Mouse (Mus musculus) ZHBTc4 (cell line): ENCODE measurements around the gene Cmss1.

ENCODE experiments used
- DNase-seq: peaks from one replicate; pipeline ENCODE4 v3.0.0-alpha.2; 2011; ENCODE audit warnings: low read depth, low spot score

The Cmss1 gene

DNA sequence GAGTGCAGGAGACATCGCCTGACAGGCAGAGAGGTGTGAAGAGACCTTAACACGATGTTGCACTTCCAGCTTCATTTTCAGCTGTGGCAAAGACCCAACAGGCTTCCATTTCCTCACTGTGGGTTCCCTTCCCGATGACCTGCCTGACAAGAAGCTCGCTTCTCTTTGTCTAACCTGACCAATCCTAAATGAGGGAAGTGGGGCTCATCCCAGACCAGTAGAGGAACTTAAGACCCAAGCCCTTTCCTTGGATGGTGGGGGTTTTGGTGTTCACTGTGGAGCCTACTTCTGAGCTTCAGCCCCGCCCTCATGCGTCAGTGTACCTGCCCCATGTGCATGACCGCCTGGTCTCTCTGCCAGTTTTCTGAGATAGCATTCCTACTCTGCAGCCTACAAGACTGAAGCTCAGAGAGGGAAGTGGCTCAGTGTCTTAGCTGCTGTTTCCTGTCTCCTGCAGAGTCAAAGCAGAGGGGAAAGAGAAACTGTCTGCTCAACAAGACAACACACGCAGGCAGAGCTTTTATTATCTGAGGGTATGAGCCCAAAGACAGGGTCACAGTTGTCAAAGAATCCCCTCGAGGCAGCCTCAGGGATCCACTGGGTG, 305.1 kb downstream of the Cmss1 start:
- DNase-seq: no peak

DNA sequence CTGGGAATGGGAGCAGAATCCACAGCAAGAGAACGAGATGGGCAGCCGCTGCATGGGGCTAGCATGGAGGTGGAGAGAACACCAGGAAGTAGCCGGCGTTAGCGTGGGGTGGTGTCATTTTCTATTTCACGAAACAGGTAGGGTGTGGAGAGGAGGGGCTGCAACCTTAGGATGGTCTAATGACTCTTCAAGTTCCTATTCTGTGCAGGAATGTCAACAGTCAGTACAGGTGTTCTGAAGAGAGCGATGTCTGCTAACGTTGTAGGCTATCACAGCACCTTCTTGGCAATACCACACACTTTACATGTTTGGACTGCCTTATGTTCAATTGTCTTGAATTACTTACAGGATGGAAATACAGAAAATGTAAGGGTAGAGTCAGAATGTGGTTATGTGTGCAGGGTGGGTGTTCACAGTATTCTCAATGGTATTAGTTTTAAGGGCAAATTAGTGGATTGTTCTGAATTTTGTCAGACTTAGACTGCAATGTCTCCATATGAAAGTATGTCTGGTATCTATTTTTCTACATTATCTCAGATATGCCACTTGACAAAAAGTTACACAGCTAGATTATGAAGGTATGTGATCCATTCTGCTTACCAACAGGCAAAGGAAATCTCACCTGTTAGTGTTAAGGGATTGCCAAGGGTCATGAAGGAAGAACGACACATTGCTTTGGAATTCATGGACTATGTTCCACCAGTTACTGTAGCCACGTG, 311.3 kb downstream of the Cmss1 start:
- no peak for DNase-seq

DNA sequence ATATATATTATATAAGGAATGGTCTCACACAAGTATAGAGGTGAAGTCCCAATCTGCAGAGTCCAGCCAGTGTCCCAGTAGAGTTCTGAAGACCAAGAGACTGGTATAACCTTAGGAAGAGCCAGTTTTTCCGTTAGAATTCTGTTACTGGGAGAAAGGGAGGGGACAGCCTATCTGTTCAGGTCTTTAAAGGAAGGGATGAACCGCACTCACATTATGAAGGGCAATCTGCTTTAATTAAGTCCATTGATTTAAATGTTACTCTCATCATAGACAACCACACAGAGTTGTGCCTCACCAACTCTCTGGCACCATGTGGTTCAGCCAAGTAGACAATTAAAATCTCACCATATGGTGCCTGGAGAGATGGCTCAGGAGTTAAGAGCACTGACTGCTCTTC, 313.9 kb downstream of the Cmss1 start, which contains the start of gene Tmem30c:
TSS of gene Tmem30c (minus strand) at position 101 of the 400 bp plus-strand sequence.
- no peak for DNase-seq

DNA sequence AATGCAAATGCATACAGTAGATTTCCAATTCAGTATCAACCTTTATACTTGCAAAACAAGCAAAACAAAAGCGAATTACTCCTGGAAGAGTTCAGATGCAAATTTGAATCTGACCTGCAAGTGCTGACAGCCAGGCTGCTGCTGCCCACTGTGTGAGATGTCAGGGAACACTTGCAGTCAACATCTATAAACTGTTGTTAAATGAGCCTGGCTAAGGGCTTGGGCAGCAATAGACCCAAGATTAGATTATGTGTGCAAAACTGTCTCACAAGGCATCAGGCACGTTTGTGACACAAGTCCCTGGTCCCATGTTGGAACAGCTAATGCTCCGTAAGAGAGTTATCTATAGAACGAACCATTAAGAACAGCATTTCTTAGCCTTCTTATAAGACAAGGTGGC, 314.4 kb downstream of the Cmss1 start:
- DNase-seq: no peak

DNA sequence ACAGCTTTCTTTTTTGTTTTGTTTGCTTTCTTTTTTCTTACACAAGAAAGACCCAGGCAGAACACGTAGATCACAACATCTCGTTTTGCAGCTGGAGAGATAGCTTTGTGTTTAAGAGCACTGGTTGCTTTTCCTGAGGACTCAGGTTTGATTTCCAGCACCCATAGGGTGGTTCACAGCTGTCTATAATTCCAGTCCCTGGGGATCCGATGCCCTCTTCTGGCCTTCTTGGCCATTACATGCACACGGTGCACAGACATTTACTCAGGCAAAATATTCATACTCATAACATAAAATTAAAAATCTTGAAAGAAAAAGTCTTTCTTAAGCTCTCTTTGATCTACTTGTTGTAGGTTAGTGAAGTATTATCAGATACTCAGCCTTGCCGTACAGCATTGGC, 315.0 kb downstream of the Cmss1 start:
- peak; percentile 14 for DNase-seq

DNA sequence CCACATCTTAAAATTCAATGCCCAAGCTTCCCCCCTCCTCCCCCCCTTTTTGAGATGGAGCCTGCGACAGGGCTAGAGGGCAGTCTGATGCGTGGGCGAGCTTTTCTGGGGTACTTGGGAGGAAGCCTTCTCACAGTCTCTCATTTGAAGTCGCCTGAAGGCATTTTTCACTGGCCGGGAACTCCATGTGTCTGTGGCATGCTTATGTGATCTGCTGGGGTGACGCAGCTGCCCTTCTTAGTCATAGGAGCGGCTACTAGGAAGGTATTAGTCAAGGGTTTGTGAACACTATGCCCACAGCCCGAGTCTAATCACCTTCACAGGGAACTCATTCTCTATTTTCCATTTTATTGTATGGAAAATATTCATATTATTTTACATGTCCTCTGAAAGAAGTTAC, 325.2 kb downstream of the Cmss1 start:
- DNase-seq: no peak

DNA sequence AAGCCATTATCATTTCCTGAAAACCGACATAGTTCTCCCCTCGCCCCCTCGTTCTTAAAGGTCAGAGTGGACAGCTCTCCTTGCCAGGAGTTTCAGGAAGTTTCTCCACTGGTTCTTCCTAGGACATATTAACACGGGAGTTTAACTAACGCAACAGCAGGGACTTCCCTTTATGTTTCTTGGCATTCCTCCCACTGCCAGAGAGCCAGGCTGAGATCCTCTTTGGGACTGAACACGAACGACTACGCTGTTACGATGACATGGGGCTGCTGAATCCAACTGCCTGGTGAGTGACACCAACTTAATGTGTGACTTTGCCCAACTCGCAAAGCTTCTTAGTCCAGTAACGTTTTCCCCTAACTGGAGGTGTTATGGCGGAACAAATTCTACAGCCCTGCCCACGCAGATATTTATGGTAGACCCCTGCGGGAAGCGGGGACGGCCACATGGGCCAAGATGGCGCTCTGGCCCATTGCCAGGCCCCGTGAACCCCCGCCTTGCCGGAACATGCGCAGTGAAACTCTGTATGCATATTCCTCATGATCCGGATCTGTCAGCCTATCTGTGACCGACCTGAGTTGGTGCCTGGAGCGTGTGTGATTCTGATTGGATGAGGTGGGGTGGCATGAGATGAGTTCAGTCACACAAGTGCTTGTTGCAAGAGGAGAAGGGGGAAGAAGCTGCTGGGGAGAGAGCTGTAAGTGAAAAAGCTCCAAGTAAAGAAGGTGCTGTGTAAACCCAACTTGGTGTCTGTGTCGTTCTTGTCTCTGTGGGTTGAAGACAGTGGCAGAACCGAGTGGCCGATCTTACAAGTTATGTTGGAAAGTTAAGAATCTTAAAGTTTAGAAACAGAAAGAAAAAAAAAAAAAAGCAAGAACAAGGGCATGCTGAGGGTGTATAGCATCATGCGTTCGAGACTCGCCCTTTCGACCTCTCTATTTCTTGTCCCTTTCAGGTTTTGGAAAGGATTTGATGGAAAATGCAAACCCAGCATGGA, 326.1 kb downstream of the Cmss1 start:
- peak; percentile 91 for DNase-seq

DNA sequence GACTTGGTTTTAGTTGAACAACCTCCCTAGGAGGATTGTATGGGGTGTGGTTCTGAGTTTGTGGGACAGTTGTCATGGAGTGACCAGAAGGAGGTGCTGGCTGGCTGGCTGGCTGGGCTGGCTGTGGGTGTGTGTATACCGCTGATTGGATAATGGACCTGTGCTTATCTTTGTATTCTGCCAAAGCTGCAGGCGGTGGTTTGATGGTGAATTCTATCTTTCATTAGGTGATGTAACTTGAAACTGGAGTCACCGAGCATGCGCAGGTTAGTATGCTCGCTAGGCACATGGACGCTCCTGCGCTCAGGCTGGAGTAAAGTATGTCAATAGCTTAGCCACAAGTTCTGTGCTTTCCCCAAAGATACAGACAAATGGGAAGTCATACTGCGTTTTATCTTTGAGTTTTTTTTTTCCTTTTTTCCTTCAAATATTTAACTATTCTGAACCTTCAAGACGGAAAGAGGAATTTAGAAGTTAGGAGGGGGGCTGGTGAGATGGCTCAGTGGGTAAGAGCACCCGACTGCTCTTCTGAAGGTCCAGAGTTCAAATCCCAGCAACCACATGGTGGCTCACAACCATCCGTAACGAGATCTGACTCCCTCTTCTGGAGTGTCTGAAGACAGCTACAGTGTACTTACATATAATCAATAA, 327.6 kb downstream of the Cmss1 start:
- no peak for DNase-seq

DNA sequence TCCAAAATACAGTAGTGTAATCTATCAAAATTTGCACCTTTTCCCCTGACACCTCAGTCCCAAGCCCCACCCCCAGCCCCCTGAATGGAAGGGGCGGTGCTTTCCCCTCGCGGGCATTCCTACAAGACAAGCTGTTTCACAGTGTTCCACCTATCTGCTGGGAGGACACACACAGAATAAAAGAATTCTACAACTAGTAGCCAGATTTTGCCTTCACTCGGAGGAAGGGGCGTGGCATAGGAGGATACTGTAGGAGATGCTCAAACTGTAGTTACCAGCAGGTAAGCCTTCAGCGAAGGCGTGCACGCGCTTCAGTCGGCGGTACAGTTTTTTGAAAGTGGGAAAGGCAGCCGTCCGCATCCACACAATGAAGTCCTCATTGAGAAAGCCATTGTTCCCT, 336.9 kb downstream of the Cmss1 start:
- DNase-seq: peak; percentile 44

DNA sequence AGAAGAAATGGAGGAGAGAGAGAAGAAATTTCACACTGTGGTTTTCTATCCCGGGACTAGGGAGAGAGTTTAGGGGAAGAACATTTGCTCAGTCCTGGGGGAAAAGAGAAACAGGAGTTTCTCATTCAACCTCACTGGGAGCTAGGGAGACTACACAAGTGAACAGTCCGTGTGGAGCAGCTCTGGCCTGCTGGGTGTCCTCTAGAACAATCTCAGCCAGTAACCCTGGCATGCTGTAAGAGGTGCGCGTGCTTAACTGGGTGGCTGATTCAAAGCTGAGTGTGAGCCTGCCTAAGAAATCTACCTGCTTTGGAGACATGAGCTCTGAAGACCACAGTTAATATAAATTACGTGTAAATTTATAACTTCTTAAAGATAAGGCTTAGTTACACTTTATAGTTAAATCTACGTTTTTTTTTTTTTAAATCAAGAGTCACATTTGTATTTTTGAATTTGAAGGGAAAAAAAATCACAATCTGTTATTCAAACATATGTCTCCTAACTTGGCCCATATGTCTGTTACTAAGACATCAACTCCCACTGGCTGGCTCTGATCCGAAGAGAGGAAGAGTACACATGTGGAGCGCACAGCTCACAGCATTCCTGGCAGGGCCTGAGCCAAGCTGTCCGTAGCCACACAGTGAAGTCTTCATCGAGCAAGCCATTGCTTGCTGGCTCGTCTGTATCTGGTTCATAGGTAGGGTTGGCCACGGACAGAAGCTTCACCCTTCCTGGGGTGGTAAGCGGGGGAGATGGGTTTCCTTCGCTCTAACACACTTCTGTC, 338.4 kb downstream of the Cmss1 start:
- no peak for DNase-seq

DNA sequence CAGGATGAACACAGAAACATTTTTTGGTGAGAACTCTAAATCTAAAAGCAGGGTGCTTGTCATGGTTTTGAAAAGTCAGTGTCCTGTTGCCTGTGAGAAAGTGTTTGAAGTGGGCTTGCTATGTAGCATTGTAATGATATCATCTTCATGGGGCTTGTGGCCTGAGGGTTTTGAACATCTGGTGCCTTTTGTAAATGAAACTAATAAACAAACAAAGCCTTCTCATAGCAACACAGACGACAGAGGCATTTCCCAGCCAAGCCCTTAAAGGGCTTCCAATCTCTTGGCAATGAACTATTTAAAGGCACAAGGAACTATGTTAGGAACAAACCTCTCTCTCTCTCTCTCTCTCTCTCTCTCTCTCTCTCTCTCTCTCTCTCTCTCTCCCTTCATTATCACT, 339.6 kb downstream of the Cmss1 start:
- DNase-seq: no peak

DNA sequence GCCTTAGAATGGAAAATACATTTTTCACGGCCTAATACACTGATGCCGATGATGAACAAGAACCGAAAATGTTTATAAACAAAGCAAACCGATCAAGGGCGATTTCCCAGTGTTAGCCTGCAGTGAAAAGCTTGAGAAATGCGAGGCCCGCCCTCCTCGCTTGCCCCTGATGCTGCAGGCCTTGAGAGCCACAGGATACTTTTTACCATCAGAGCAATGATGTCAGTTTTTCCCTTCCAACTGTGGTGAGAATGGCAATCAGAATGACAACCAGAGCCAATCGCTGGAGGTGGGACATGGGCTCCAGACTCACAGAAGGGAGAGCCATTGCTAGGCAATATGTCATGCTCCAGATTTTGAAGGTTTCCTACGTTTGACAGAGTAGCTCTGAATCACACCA, 346.5 kb downstream of the Cmss1 start:
- DNase-seq: peak; percentile 35

DNA sequence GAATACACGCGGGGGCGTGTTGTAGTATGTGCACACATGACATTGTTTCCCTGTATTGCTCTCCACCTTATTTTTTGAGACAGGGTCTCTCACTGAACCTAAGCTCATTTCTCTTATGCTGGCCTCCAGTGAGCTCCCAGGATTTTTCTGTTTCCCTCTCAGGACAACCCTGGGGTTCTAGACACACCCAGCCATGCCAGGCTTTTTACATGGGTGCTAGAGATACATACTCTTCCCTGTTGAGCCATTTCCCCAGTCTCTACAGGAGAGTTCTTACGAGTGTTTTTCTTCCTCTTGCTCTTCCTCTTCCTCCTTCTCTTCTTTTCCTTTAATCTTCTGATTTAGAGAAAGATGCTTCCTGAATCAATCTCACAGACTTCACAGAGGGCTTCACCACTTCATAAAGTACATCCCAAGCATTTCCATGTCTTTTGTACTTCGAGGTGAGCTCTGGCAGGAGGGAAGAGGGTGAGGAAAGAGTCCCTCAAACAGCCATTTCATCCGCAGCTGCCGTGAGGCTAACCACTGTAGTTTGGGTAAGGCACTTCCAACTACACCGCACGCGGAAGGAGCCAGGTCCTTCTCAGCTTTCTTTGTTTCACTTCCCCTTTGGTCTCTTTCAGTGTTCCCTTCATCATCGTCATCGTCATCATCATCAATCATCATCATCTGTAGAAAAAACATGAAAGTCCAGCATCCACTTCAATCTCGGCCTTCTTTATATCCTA, 347.1 kb downstream of the Cmss1 start:
- DNase-seq: no peak
